Mouse (Mus musculus) G1E-ER4 (cell line): Measurements from ENCODE around the gene Rnf181. TPM values are rescaled to one million over a fixed set of nuclear protein-coding genes. Genes with fewer than 3 reads are reported as not detected.

Experiments
- GATA1 ChIP-seq: IDR thresholded peaks from one replicate; pipeline ENCODE4 v1.8.0; 2012; ENCODE audit warnings: low read length, inconsistent platforms
- polyA plus RNA-seq: library from polyadenylated mRNA; stranded (reverse); fragments of >175 nt; gene quantifications from 2 replicates; pipeline ENCODE4 v1.2.3, GENCODE M21; 2012

Gene Rnf181
- 99.4 and 148 TPM in 2 replicates for polyA plus RNA-seq

DNA sequence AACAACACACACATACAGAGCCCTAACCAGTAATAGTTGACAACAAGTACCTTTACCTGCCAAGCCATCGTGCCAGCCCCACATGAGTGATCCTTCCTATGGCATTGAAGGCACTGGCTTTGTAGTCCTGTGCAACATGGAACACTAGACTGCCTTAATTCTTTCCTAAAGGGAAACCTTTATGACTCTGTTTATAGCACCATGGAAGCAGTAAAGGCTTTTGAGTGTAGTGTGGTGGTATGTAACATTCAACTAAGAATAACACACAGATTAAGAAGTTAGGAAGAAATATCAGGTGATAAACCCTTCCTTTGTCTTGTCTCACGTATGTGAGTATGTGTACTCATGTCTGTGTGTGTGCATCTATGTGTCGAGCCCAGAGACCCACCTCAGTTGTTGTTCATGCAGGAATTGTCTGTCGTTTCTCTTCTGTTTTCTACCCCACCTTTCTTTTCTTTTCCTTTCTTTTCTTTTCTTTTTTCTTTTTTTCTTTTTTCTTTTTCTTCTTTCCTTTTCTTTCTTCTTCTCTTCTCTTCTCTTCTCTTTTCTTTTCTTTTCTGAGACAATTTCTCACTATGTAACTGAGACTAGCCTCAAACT, at the start of gene Rnf181:
Rnf181 (minus strand) TSS at position 113 of the 600 bp plus-strand sequence.
- TF ChIP-seq GATA1, result no peak

DNA sequence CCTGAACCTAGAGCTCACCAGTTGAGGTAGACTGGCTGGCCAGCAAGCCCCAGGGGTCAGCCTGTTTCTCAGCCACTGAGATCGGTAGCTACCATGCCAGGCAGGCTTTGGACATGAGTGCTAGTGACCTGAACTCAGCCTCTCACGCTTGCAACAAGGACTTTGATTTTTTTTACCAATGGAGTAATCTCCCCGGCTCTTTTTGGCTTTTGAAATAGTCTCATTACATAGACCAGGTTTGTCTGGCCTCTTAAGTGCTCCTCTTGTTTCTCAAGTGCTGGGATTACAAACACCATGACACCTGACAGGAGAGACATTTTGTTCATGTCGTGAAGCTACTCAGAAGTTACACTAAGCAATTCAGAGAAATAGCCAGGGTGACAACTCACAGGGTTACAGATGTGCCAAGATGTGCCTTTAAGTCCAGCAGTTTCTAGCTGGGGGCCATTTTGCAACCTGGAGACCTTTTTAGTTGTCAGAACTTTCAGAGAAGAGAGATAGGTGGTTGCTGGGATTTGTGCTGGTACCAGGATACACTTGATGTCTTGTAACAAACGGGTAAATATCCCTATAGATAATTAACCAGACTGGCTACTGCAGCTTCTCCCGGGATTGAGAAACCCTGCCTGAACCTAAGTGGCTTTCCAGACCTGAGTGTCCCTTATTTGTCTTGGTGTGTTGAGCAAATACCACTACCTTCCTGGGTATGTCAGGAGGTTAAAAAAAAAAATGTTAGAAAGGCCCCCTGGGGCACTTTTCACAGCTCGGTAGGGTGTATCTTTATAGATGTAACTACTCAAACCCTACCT, 49.4 kb upstream of the Rnf181 start:
- TF ChIP-seq GATA1, result no peak

DNA sequence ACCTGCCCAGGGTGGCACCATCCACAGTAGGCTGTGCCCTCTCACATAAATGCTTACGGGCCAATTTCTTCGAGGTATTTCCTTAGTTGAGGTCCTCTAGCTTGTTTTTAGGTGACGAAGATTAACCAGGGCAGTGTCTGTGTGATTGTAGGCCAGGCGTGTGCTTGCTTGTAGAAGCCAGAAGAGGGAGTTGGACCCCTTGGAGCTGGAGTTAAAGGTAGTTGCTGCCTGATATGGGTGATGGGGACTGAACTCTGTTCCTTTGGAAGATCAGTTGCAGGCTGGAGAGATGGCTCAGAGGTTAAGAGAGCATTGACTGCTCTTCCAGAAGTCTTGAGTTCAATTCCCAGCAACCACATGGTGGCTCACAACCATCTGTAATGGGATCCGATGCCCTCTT, 48.4 kb upstream of the Rnf181 start:
- no peak for TF ChIP-seq GATA1

DNA sequence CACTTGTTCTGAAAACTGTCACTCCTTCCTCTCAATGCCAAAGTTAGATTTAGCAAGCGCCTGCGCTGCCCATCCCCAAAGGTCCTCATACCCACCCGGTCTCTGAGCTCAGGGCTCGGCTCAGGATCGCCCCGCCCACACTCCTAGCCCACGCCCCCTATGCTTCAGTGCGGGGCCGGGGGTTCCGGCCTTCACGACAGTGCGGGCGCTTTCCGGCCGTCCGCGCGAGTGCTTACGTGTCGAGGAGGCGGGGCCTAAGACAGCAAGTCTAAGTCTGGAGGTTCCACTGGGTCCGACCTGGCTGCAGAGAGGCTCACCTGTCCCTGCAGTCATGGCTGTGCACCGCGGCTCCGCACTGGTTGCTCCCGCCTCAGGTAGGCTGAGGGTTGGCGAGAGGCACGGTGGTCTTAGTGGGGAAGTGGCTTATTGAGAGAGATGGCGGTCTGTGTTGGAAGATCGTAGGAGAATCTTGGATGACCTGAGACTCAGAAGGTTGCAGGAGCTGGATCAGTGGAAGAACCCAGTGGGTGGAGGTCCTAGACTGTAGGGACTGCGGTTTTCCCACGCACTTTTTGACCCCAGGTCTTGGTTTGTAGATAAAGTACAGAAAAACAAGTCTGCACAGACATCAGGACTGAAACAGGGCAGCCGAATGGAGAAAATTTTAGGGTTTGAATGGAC, 47.5 kb upstream of the Rnf181 start, which contains the start of gene Ggcx:
Ggcx (plus strand) TSS at position 233 of the 681 bp plus-strand sequence.
- TF ChIP-seq GATA1, result no peak

DNA sequence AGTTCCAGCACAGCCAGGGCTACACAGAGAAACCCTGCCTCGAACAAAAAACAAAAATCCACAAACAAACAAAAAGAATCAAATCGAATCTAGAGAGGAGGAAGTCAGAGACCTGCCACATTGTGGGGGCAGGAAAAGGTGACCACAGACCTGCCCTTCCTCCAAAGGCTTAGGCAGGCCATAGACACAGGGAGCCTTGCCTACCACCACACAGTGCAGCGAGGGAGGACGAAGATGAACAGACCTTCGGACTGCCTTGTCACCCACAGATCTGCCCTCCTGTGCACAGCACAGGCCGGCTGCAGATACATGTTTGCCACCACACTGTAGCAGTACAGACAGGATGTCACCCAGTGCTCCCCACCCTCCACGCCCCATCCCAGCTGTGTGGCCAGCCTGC, 43.8 kb upstream of the Rnf181 start:
- no peak for TF ChIP-seq GATA1

DNA sequence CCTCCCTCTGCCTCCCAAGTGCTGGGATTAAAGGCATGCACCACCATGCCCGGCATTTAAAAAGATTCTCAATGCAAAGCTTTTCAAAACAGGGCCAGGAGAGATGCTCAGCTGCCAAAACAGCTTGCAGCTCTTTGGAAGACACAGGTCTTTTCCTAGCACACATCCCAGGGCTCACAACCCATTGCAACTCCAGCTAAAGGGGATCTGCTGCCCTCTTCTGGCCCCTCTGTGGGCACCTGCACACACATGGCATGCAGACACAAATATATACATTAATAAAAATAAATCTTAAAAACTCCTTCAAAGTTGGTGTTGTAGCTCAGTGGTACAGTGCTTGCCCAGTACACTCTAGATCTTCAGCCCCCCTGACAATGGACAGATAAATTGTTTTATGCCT, 43.2 kb upstream of the Rnf181 start:
- TF ChIP-seq GATA1, result no peak

DNA sequence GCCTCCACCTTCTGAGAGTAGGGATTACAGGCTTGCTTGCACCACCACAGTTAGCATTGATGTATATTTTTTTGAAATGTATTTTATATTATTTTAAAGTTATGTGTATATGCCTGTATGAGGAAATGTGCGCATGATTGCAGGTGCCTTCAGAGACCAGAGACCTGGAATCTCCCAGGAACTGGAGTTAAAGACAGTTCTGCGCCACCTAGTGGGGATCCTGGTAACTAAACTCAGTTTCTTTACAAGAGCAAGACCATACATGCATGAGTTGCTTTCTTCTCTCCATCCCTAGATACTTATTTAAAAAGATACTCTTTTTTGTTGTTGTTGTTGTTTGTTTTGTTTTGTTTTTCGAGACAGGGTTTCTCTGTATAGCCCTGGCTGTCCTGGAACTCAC, 42.8 kb upstream of the Rnf181 start:
- TF ChIP-seq GATA1, result no peak

DNA sequence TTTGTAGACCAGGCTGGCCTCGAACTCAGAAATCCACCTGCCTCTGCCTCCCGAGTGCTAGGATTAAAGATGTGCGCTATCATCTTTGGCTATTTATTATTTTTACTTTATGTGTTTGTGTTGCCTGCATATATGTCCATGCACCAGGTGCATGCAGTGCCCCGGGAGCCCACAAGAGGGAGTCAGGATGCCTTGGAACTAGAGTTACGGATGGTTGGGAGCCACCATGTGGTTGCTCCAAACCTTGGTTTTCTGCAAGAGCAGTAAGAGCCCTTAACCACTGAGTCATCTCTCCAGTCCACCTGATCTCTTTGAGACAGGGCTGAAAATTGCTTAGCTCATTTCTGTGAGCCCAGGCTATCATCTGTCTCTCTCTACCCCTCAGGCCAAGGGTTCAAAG, 40.4 kb upstream of the Rnf181 start:
- no peak for TF ChIP-seq GATA1

DNA sequence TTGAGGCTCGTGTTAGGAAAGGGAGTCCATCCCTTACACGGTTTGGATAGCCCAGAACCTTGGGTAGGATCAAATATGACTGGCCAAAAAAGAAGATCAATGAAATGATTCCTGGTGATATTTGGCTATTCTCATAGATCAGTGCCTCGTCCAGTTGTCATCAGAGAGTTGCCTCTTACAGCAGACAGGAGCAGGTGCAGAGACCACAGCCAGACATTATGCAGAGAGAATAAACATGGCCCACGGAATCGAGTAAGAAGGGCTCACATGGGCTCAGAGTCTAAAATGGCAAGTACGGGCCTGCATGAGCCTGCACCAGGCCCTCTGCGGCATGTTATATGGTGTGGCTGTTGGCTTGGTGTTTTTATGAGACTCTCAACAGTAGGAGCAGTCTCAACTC, 38.6 kb upstream of the Rnf181 start:
- no peak for TF ChIP-seq GATA1

DNA sequence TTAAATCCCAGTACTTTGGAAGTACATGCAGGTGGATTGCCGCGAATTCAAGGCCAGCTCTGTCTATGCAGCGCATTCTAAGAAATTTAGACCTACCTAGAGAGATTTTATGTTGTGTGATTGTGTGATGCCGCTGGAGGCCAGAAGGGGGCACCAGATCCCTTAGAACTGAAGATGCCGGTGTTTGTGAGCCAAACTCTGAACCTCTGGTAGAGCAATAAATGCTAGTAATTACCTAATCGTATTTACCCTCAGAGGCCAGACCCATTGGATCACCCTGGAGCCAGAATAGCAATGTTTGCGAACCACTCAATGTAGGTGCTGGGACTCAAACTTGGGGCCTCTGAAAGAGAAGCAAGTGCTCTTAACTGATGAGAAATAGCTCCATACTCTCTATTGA, 35.1 kb upstream of the Rnf181 start:
- no peak for TF ChIP-seq GATA1

DNA sequence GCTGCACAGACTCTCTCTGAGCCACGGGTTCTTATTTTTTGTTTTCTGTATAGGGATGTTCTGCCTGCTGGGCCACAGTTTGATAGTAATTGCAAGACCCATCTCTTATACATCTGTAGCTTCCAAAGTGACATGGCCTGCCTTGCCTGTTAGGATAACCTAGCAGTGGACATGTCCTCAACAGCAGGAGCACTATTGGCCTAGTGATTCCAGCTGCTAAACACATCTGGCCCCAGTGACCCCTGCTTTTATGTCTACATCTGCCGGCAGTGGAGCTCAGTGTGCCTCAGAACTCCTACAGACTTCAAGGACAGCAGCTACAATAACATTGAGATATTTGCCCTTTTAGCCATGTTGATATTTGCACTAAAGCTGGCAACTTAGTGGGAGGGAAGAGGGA, 33.2 kb upstream of the Rnf181 start:
- TF ChIP-seq GATA1, result no peak

DNA sequence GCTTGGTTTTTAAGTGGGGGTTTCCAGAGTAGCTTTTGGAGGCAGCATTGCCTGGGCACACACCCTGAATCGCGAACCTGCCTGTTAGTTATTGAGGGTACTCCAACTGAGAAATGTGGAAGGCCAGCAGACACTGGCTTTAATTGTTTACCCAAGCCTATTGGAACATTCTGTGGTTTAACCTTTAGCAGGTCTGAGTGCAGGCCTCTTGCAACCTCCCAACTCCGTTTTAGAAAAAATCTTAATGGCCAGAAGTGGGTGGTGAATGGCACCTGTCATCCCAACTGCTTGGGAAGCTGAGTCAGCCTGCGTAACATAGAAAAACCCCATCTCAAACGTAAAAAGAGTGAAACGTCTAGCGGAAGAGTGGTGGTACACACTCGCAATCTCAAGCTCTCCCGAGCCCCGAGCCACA, 30.1 kb upstream of the Rnf181 start:
- TF ChIP-seq GATA1, result no peak

DNA sequence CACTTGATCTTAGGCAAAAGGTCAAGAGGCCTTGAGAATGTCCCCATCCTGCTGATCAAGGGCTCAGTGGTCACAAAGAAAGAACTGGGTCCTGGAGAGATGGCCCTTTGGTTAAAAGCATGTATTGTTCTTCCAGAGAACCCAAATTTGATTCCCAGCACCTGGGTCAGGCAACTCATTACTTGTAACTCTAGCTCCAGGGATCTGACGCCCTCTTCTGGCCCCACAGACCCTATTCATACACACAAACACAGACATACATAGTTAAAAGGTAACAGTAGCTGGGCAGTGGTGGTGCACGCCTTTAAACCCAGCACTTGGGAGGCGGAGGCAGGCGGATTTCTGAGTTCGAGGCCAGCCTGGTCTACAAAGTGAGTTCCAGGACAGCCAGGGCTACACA, 25.6 kb upstream of the Rnf181 start:
- no peak for TF ChIP-seq GATA1

DNA sequence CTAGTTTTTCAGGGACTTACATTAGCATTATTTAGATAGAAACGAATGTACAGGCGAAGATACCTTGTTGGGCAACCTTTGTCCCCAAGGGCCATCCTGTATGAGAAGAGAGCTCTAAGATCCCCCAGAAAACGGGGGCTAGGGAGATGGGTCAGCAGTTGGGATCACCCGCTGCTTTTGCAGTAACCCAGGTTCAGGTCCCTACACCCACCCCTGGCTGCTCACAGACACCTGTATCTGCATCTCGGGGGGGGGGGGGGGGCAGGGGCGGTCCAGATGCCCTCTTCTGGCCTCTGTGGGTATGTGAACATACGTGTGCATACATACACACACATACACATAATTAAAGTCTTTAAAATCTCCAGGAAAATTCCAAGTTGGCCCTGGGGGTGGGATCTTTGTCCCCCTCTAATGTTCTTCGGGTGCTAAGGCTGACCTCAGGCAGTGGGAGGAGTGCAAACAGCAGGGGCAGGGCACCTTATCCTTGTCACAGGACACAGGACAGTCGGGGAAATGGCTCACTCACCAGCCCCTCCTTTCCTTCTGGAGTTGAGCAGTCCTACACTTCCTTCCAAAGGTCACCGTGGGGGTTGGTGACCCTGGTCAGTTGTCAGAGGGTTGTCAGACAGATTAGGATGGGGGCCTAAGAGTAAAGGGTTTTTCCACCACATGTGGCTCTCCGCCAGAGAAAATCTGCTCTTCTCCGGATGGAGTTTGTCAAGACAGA, 24.2 kb upstream of the Rnf181 start:
- TF ChIP-seq GATA1, result no peak

DNA sequence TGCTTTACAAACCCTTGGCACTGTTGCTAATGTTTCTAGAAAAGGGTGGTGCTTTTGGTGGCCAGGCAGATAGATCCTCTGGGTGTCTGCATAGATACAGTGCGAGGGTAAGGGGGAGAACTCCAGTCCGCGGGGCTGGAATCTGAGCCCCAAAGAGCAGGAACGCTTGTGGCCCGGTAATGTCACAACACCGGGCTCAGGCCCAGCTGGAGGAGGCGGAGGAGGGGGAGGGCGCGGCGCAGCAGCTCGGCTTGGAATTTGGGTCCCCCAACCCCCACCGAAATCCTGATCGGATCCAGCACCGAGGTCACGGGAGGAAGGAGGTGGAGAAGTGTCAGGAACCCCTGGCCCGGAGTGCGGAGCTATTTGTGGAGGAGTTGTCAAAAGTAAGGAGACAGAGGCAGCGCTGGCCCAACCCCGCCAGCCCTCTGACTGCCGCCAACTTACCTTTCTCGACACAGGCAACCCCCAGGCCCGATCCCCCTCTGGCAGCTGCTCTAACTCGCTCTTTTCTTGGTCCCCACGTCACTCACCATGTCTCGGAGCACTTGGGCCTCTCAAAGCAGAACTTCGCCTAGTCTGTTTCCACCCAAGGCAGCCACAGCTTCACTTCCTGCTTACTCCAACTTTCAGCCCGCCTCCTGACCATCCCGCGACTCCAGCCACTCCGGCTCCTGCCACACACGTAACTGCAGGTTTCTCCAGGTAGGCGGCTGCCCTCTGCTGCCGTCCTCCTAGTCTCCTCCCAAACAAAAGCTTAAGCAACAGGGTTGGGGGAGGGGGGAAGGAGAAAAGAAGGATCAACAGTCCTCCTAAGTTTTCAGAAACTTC, 23.4 kb upstream of the Rnf181 start, which contains the start of gene Vamp8:
Vamp8 (minus strand) TSS at position 763 of the 831 bp plus-strand sequence.
- TF ChIP-seq GATA1, result no peak
